ENCODE assay signal across 30 mouse cellular contexts in the genomic region with DNA sequence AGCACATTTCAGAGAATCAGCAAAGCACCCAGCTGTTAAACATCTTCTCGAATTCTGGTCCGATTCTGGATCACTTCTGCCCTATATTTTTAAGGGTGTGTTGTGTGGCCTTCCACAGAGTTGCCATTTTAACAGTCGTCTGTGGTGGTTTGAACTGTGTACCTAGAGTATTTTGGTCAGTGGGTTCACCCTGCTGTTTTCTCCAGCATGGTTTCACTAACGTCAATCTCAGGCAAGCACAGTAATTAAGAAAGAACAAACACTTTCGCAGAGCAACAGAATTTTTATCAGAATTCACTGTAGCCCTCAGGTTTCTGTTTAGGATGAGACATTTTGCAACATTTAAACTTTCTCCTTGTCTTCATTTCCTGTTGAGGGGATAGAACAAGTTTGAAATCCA.
"Had no signal": no experiment of that assay in that cellular context is flagged by ENCODE, and none has a peak within 500 bp of the region (broad histone marks: within the 10 kb centered on the region; RNA-seq: fewer than 3 reads in every experiment).

No protein-coding gene starts in this region.

- H3K9ac ChIP-seq: limb, embryonic 12.5 days; limb, embryonic 13.5 days; limb, embryonic 15.5 days; liver, embryonic 12.5 days; liver, embryonic 13.5 days; liver, embryonic 14.5 days; liver, embryonic 15.5 days; liver, postnatal 0 days; lung, embryonic 14.5 days; lung, embryonic 15.5 days; midbrain, embryonic 12.5 days; midbrain, embryonic 13.5 days; midbrain, embryonic 15.5 days; neural tube, embryonic 12.5 days had no signal

- H3K4me2 ChIP-seq: limb, embryonic 12.5 days; limb, embryonic 13.5 days; limb, embryonic 15.5 days; liver, embryonic 11.5 days; liver, embryonic 12.5 days; liver, embryonic 13.5 days; liver, embryonic 15.5 days; lung, embryonic 14.5 days; lung, embryonic 15.5 days; midbrain, embryonic 11.5 days; midbrain, embryonic 12.5 days; midbrain, embryonic 13.5 days; midbrain, embryonic 15.5 days; neural tube, embryonic 12.5 days had no signal

- H3K27me3 ChIP-seq: limb, embryonic 12.5 days; limb, embryonic 13.5 days; limb, embryonic 15.5 days; liver, embryonic 12.5 days; liver, embryonic 13.5 days; liver, embryonic 15.5 days; lung, embryonic 15.5 days; megakaryocyte, embryonic 14.5 days; midbrain, embryonic 12.5 days; midbrain, embryonic 13.5 days; midbrain, embryonic 15.5 days; neural tube, embryonic 12.5 days had no signal

- DNase-seq: left cerebral cortex, postnatal 4 days; liver; liver, embryonic 13.5 days; liver, postnatal 0 days; lung, adult 18-20 months; lung, adult 2 months; lung, embryonic 14.5 days; lung, postnatal 10 days; lung, postnatal 14 days; lung, postnatal 36 days; lung, postnatal 4 days; midbrain, embryonic 14.5 days had no signal

- H3K27ac ChIP-seq: limb, embryonic 10.5 days; limb, embryonic 12.5 days; limb, embryonic 13.5 days; limb, embryonic 15.5 days; liver, embryonic 12.5 days; liver, embryonic 13.5 days; liver, embryonic 14.5 days; liver, embryonic 15.5 days; lung, embryonic 15.5 days; macrophage; midbrain, embryonic 10.5 days; midbrain, embryonic 12.5 days; midbrain, embryonic 13.5 days; midbrain, embryonic 15.5 days; neural tube, embryonic 12.5 days had no signal

- H3K9me3 ChIP-seq: limb, embryonic 10.5 days; limb, embryonic 12.5 days; limb, embryonic 13.5 days; limb, embryonic 15.5 days; liver, embryonic 12.5 days; liver, embryonic 13.5 days; liver, embryonic 15.5 days; lung, embryonic 15.5 days; megakaryocyte, embryonic 14.5 days; midbrain, embryonic 10.5 days; midbrain, embryonic 12.5 days; midbrain, embryonic 13.5 days; midbrain, embryonic 15.5 days; neural tube, embryonic 12.5 days had no signal

- H3K4me3 ChIP-seq: limb, embryonic 10.5 days; limb, embryonic 12.5 days; limb, embryonic 13.5 days; limb, embryonic 15.5 days; liver, embryonic 12.5 days; liver, embryonic 13.5 days; liver, embryonic 15.5 days; lung, embryonic 15.5 days; megakaryocyte, embryonic 14.5 days; midbrain, embryonic 10.5 days; midbrain, embryonic 12.5 days; midbrain, embryonic 13.5 days; midbrain, embryonic 15.5 days; myocyte; neural tube, embryonic 12.5 days had no signal

- H3K36me3 ChIP-seq: limb, embryonic 13.5 days; limb, embryonic 15.5 days; lung, embryonic 15.5 days; midbrain, embryonic 12.5 days; midbrain, embryonic 13.5 days; midbrain, embryonic 15.5 days; neural tube, embryonic 12.5 days had no signal

- H3K4me1 ChIP-seq: liver, embryonic 15.5 days; neural tube, embryonic 12.5 days had no signal
